13 mouse cellular contexts compared by ENCODE assay signal in the genomic region with DNA sequence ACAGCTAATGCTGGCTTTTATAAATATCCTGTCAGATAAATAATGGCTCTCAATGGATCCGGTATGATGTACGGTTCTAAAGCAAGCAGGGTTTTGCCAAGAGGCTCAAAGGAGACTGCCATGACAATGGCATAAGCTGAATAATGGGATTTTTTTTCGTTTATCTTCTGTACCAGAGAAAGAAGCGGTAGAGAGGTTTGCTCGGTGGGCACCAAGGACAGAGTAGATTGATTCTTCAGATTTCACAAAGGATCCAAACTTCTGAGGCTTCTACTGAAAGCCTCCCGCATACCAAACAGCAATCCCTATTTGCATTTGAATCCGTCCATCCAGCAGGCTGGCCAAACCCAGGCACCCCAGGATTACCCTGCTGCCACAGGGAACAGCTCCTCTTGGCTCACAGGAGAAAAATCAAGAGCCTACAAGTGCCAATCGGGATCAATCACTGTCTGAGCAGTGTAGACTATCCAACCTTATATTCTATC.
DNase-seq lines count a peak whose midpoint lies in the region; ATAC-seq and TF ChIP-seq lines count a peak whose summit lies in the region.
"Had no signal": no experiment of that assay in that cellular context is flagged by ENCODE, and none has a peak within 500 bp of the region (broad histone marks: within the 10 kb centered on the region; RNA-seq: fewer than 3 reads in every experiment).

No protein-coding gene starts in this region.

- WGBS in forebrain, embryonic 10.5 days: 7% methylated on average over 8 of the region's 8 CpGs
- WGBS in hindbrain, embryonic 15.5 days: 12% methylated on average over 8 of the region's 8 CpGs
- 9% methylated on average over 8 of the region's 8 CpGs for WGBS in neural tube, embryonic 11.5 days

- H3K9me3 ChIP-seq in forebrain, embryonic 10.5 days: no peaks in the 10 kb centered on the region
- H3K9me3 ChIP-seq in hindbrain, embryonic 15.5 days: no peaks in the 10 kb centered on the region
- H3K9me3 ChIP-seq in neural tube, embryonic 11.5 days (ENCODE audit: control insufficient read depth, low read length): no peaks in the 10 kb centered on the region

- peak overlapping the region; percentile 84 for H3K27ac ChIP-seq in layer of hippocampus, adult 2 months
- peak overlapping the region; percentile 81 for H3K27ac ChIP-seq in forebrain, embryonic 10.5 days
- peak overlapping the region; percentile 71; the same call in 1 of the 2 replicates for H3K27ac ChIP-seq in hindbrain, embryonic 15.5 days (replicated peaks)
- H3K27ac ChIP-seq in neural tube, embryonic 11.5 days (ENCODE audit: low read depth, low read length): no peak overlapping the region
- H3K27ac ChIP-seq: heart, adult 2 months; liver, embryonic 14.5 days; macrophage had no signal

- no peaks in the 10 kb centered on the region; the same call in 1 of the 2 replicates for H3K27me3 ChIP-seq in forebrain, embryonic 10.5 days (ENCODE audit: poor library complexity, severe bottlenecking)
- no peaks in the 10 kb centered on the region for H3K27me3 ChIP-seq in hindbrain, embryonic 15.5 days
- H3K27me3 ChIP-seq in neural tube, embryonic 11.5 days (ENCODE audit: control insufficient read depth, insufficient read depth, low read length): no peaks in the 10 kb centered on the region

- ATAC-seq in hindbrain, embryonic 15.5 days (ENCODE audit: low FRiP score, low read depth): peak; percentile 75
- ATAC-seq in neural tube, embryonic 11.5 days (ENCODE audit: insufficient read depth, low FRiP score, low TSS enrichment): peak; percentile 58; the same call in 1 of the 2 replicates

- no peak overlapping the region for H3K4me3 ChIP-seq in layer of hippocampus, adult 2 months
- H3K4me3 ChIP-seq in forebrain, embryonic 10.5 days: peak overlapping the region; percentile 19; the same call in 1 of the 2 replicates
- H3K4me3 ChIP-seq in hindbrain, embryonic 15.5 days: no peak overlapping the region
- H3K4me3 ChIP-seq in neural tube, embryonic 11.5 days (ENCODE audit: low read depth, low read length): no peak overlapping the region
- H3K4me3 ChIP-seq: heart, adult 2 months had no signal

- no peak overlapping the region for H3K4me2 ChIP-seq in hindbrain, embryonic 15.5 days
- no peak overlapping the region for H3K4me2 ChIP-seq in neural tube, embryonic 11.5 days (ENCODE audit: low read depth)

- TF ChIP-seq CTCF in layer of hippocampus, adult 2 months (conservative IDR thresholded peaks at IDR 0.05): no peak

- H3K36me3 ChIP-seq in forebrain, embryonic 10.5 days (replicated peaks): no peaks in the 10 kb centered on the region
- H3K36me3 ChIP-seq in hindbrain, embryonic 15.5 days: no peaks in the 10 kb centered on the region
- no peaks in the 10 kb centered on the region for H3K36me3 ChIP-seq in neural tube, embryonic 11.5 days (ENCODE audit: control insufficient read depth, insufficient read depth, low read length)

- peak in 1 of 2 experiments; percentile 32 for DNase-seq in layer of hippocampus, adult 2 months (ENCODE audit: low spot score in 2 of 2)
- DNase-seq in layer of hippocampus, adult 9-10 months (ENCODE audit: low spot score): no peak
- DNase-seq in forebrain, embryonic 10.5 days (ENCODE audit: extremely low spot score, low spot score): no peak
- peak; percentile 47 for DNase-seq in neural tube, embryonic 11.5 days (ENCODE audit: low spot score)
- no peak for DNase-seq in kidney, postnatal 36 days
- DNase-seq in thymus, postnatal 25 days: no peak
- DNase-seq in ovary, postnatal 14 days (ENCODE audit: low spot score): no peak
- DNase-seq: heart, adult 2 months; heart, postnatal 4 days; thymus, adult 2 months had no signal

- peaks cover 26% of the 10 kb centered on the region for H3K4me1 ChIP-seq in forebrain, embryonic 10.5 days
- peaks cover 14% of the 10 kb centered on the region for H3K4me1 ChIP-seq in hindbrain, embryonic 15.5 days (replicated peaks)
- peaks cover 12% of the 10 kb centered on the region for H3K4me1 ChIP-seq in neural tube, embryonic 11.5 days (ENCODE audit: control insufficient read depth, insufficient read depth, low read length)

- no peak overlapping the region for H3K9ac ChIP-seq in hindbrain, embryonic 15.5 days
- no peak overlapping the region for H3K9ac ChIP-seq in neural tube, embryonic 11.5 days (ENCODE audit: low read length)
- H3K9ac ChIP-seq: liver, embryonic 14.5 days had no signal
